Mouse (Mus musculus) heart, embryonic 13.5 days (tissue): ENCODE measurements around the gene Krtap19-5. TPM values are rescaled to one million over a fixed set of nuclear protein-coding genes. Genes with fewer than 3 reads are reported as not detected.

ENCODE experiments used
- ATAC-seq: fragments of 200-750 bp; cut with Nextera tagmentation; 2 replicates; pipeline ENCODE4 v1.8.0; 2017; ENCODE audit warnings: moderate TSS enrichment; ENCODE audit not compliant: insufficient number of reproducible peaks, low FRiP score, low TSS enrichment; ENCODE audit errors: extremely low read depth
- H3K27ac ChIP-seq: fragments of 300-500 bp; sonication (generic); replicated peaks from 2 replicates; pipeline ENCODE4 v1.5.1; 2015; ENCODE audit warnings: moderate library complexity, mild to moderate bottlenecking, inconsistent platforms
- H3K27me3 ChIP-seq: fragments of 300-500 bp; sonication (generic); replicated peaks from 2 replicates; pipeline ENCODE4 v1.6.1; 2015; ENCODE audit warnings: mild to moderate bottlenecking, inconsistent platforms
- H3K36me3 ChIP-seq: fragments of 300-500 bp; sonication (generic); 2 replicates; pipeline ENCODE4 v1.6.1; 2015; ENCODE audit warnings: mild to moderate bottlenecking, inconsistent platforms
- H3K4me1 ChIP-seq: fragments of 300-500 bp; sonication (generic); 2 replicates; pipeline ENCODE4 v1.6.1; 2015; ENCODE audit warnings: inconsistent platforms
- H3K4me2 ChIP-seq: fragments of 300-500 bp; sonication (generic); 2 replicates; pipeline ENCODE4 v1.6.1; 2015; ENCODE audit warnings: inconsistent platforms, mild to moderate bottlenecking, moderate library complexity
- H3K4me3 ChIP-seq: fragments of 300-500 bp; sonication (generic); 2 replicates; pipeline ENCODE4 v1.5.1; 2015; ENCODE audit warnings: moderate library complexity, mild to moderate bottlenecking, inconsistent platforms
- H3K9ac ChIP-seq: fragments of 300-500 bp; sonication (generic); 2 replicates; pipeline ENCODE4 v1.6.1; 2015; ENCODE audit warnings: inconsistent platforms, mild to moderate bottlenecking, moderate library complexity
- H3K9me3 ChIP-seq: fragments of 300-500 bp; sonication (generic); 2 replicates; pipeline ENCODE4 v1.6.1; 2016; ENCODE audit warnings: inconsistent platforms
- WGBS: fragments of 180-500 bp; shearing (Covaris S2); methylation state at CpG from one replicate; pipeline ENCODE4 v1.1.7; 2015; ENCODE audit warnings: mixed read lengths; 5-methylcytosine and 5-hydroxymethylcytosine counted together
- polyA plus RNA-seq: library from polyadenylated mRNA; unstranded; fragments of >200 nt; fragmentation: Nextera tagmentation; extraction: Ambion mirVana; gene quantifications from 2 replicates; pipeline ENCODE4 v1.2.1, GENCODE M21; 2015

The Krtap19-5 gene
- polyA plus RNA-seq, 1 experiment from 2014 or later = not detected

- H3K4me1 ChIP-seq = no peaks in the 10 kb centered on the region
- ATAC-seq = no peak
- H3K36me3 ChIP-seq = no peaks in the 10 kb centered on the region
- H3K27ac ChIP-seq = no peak overlapping the region
- H3K9me3 ChIP-seq = no peaks in the 10 kb centered on the region
- no peaks in the 10 kb centered on the region for H3K27me3 ChIP-seq
- H3K4me2 ChIP-seq = no peak overlapping the region
- WGBS = 79% methylated on average over 1 of the region's 1 CpGs
- no peak overlapping the region for H3K4me3 ChIP-seq
- H3K9ac ChIP-seq = no peak overlapping the region
Measured at GRCm38 (mm10) chr16:88847363-88847762, 48.9 kb downstream of the Krtap19-5 start.

Other genes starting within 250 kb of the Krtap19-5 start
- gene Krtap26-1, start 248.7 kb downstream of the Krtap19-5 start, polyA plus RNA-seq = not detected in 2 replicates
- gene Krtap27-1, start 224.8 kb downstream of the Krtap19-5 start, polyA plus RNA-seq = not detected in 2 replicates
- gene 2310061N02Rik, start 188.5 kb downstream of the Krtap19-5 start, polyA plus RNA-seq = not detected in 2 replicates
- gene Krtap13-1, start 167.6 kb downstream of the Krtap19-5 start, polyA plus RNA-seq = not detected in 2 replicates
- not detected in 2 replicates for gene Krtap13, start 144.8 kb downstream of the Krtap19-5 start, polyA plus RNA-seq
- not detected in 2 replicates for gene 2310034C09Rik, start 137.6 kb downstream of the Krtap19-5 start, polyA plus RNA-seq
- not detected in 2 replicates for gene 2310057N15Rik, start 122.3 kb downstream of the Krtap19-5 start, polyA plus RNA-seq
- gene Gm5965, start 118.6 kb downstream of the Krtap19-5 start, polyA plus RNA-seq = not detected in 2 replicates
- gene Gm20741, start 84.2 kb downstream of the Krtap19-5 start, polyA plus RNA-seq = not detected in 2 replicates
- not detected in 2 replicates for gene Krtap15, start 76.2 kb downstream of the Krtap19-5 start, polyA plus RNA-seq
- not detected in 2 replicates for gene Krtap14, start 70.3 kb downstream of the Krtap19-5 start, polyA plus RNA-seq
- gene Krtap19-1, start 27.0 kb downstream of the Krtap19-5 start, polyA plus RNA-seq = not detected in 2 replicates
- gene Krtap19-2, start 22.2 kb downstream of the Krtap19-5 start, polyA plus RNA-seq = not detected in 2 replicates
- not detected in 2 replicates for gene Krtap19-3, start 18.4 kb downstream of the Krtap19-5 start, polyA plus RNA-seq
- gene Krtap19-4, start 11.4 kb downstream of the Krtap19-5 start, polyA plus RNA-seq = not detected in 2 replicates
- not detected in 2 replicates for gene Krtap19-9b, start 35.8 kb upstream of the Krtap19-5 start, polyA plus RNA-seq
- not detected in 2 replicates for gene Krtap16-3, start 66.4 kb upstream of the Krtap19-5 start, polyA plus RNA-seq
- not detected in 2 replicates for gene Krtap22-2, start 114.3 kb upstream of the Krtap19-5 start, polyA plus RNA-seq
- not detected in 2 replicates for gene Gm10229, start 118.8 kb upstream of the Krtap19-5 start, polyA plus RNA-seq
- gene Krtap6-1, start 135.2 kb upstream of the Krtap19-5 start, polyA plus RNA-seq = not detected in 2 replicates
- not detected in 2 replicates for gene Gm10228, start 145.0 kb upstream of the Krtap19-5 start, polyA plus RNA-seq
- gene Krtap6-5, start 151.4 kb upstream of the Krtap19-5 start, polyA plus RNA-seq = not detected in 2 replicates
- gene 1110025L11Rik, start 167.5 kb upstream of the Krtap19-5 start, polyA plus RNA-seq = not detected in 2 replicates
- not detected in 2 replicates for gene Krtap6-3, start 187.6 kb upstream of the Krtap19-5 start, polyA plus RNA-seq
- not detected in 2 replicates for gene Gm6358, start 244.4 kb upstream of the Krtap19-5 start, polyA plus RNA-seq